Mouse (Mus musculus) CH12.LX (cell line): Measurements from ENCODE around the gene Cbfb. TPM values are rescaled to one million over a fixed set of nuclear protein-coding genes. Genes with fewer than 3 reads are reported as not detected.

Experiments used
- DNase-seq: peaks from one replicate; pipeline ENCODE4 v3.0.0-alpha.2; 2013; ENCODE audit errors: extremely low read depth
- H3K27ac ChIP-seq: 2 replicates; pipeline ENCODE4 v1.5.1; 2012; ENCODE audit warnings: low read depth, mild to moderate bottlenecking, control low read depth, moderate library complexity; ENCODE audit not compliant: insufficient read depth
- H3K27me3 ChIP-seq: replicated peaks from 2 replicates; pipeline ENCODE3; 2012; ENCODE audit warnings: inconsistent platforms
- H3K36me3 ChIP-seq, 2 experiments: replicated peaks in 1 of 2; 2 replicates each; pipeline versions ENCODE3 to v1.6.1; 2012; ENCODE audit warnings: inconsistent platforms in 1 of 2, low read length in 1 of 2, mild to moderate bottlenecking in 1 of 2, mixed read lengths in 1 of 2, moderate library complexity in 1 of 2; ENCODE audit not compliant: control insufficient read depth in 1 of 2, insufficient read depth in 1 of 2
- H3K4me1 ChIP-seq, 2 experiments: 2 replicates each; pipeline ENCODE4 v1.6.1; 2012; ENCODE audit warnings: inconsistent platforms in 1 of 2, moderate library complexity in 1 of 2; ENCODE audit not compliant: insufficient read depth in 2 of 2, control insufficient read depth in 1 of 2
- H3K4me2 ChIP-seq: 2 replicates; pipeline ENCODE4 v1.6.1; 2012; ENCODE audit warnings: low read depth, mild to moderate bottlenecking, control low read depth; ENCODE audit not compliant: poor library complexity, insufficient read depth, severe bottlenecking
- H3K4me3 ChIP-seq, 3 experiments: fragments of 150-350 bp in 1 of 3; sonication (generic) in 1 of 3; replicated peaks in 1 of 3; 2 replicates each; pipeline versions ENCODE3 to v1.5.1; 2011 to 2012; ENCODE audit warnings: low read depth in 2 of 3, low read length in 2 of 3, mild to moderate bottlenecking in 2 of 3, moderate library complexity in 2 of 3, control low read depth in 1 of 3, improper control_type of control experiment in 1 of 3, inconsistent platforms in 1 of 3, mixed read lengths in 1 of 3; ENCODE audit not compliant: poor library complexity in 1 of 3
- H3K79me2 ChIP-seq: replicated peaks from 2 replicates; pipeline ENCODE4 v1.6.1; 2012; ENCODE audit warnings: mild to moderate bottlenecking, moderate library complexity; ENCODE audit not compliant: control insufficient read depth, poor library complexity, insufficient read depth, severe bottlenecking; ENCODE audit errors: extremely low read depth
- H3K9ac ChIP-seq: 2 replicates; pipeline ENCODE4 v1.6.1; 2012; ENCODE audit warnings: low read depth, mild to moderate bottlenecking, control low read depth, moderate library complexity; ENCODE audit not compliant: insufficient read depth
- H3K9me3 ChIP-seq: replicated peaks from 2 replicates; pipeline ENCODE3; 2012; ENCODE audit warnings: low read length, inconsistent platforms, mixed read lengths
- BHLHE40 ChIP-seq: IDR thresholded peaks from 2 replicates; pipeline ENCODE4 v1.6.1; 2011; ENCODE audit warnings: mild to moderate bottlenecking, low read depth, low read length, improper control_type of control experiment
- CHD1 ChIP-seq: IDR thresholded peaks from 2 replicates; pipeline ENCODE4 v1.6.1; 2012; ENCODE audit warnings: low read depth, low read length, improper control_type of control experiment, inconsistent platforms
- EP300 ChIP-seq: IDR thresholded peaks from 2 replicates; pipeline ENCODE4 v1.6.1; 2011; ENCODE audit warnings: low read length, improper control_type of control experiment
- GABPA ChIP-seq: IDR thresholded peaks from 2 replicates; pipeline ENCODE4 v1.6.1; 2012; ENCODE audit warnings: low read depth, low read length, improper control_type of control experiment, inconsistent platforms; ENCODE audit not compliant: insufficient replicate concordance
- IRF4 ChIP-seq: IDR thresholded peaks from 2 replicates; pipeline ENCODE4 v1.6.1; 2014; ENCODE audit warnings: low read depth, mild to moderate bottlenecking, inconsistent platforms, low read length, improper control_type of control experiment
- JUND ChIP-seq: conservative IDR thresholded peaks from 2 replicates; pipeline ENCODE4 v1.6.1; 2011; ENCODE audit warnings: low read depth, low read length, improper control_type of control experiment
- MAX ChIP-seq: IDR thresholded peaks from 2 replicates; pipeline ENCODE4 v1.6.1; 2011; ENCODE audit warnings: low read length, improper control_type of control experiment
- MEF2A ChIP-seq: IDR thresholded peaks from 2 replicates; pipeline ENCODE4 v1.6.1; 2014; ENCODE audit warnings: low read depth, mild to moderate bottlenecking, inconsistent platforms, low read length, improper control_type of control experiment, borderline replicate concordance
- MYC ChIP-seq: IDR thresholded peaks from 2 replicates; pipeline ENCODE4 v1.6.1; 2011; ENCODE audit warnings: low read depth, mild to moderate bottlenecking, improper control_type of control experiment, low read length
- NRF1 ChIP-seq: IDR thresholded peaks from 2 replicates; pipeline ENCODE4 v1.6.1; 2014; ENCODE audit warnings: low read depth, mild to moderate bottlenecking, inconsistent platforms, low read length, improper control_type of control experiment, moderate library complexity
- PAX5 ChIP-seq: IDR thresholded peaks from 2 replicates; pipeline ENCODE4 v1.6.1; 2012; ENCODE audit warnings: low read length, inconsistent platforms, mixed read lengths
- POLR2A ChIP-seq: IDR thresholded peaks from 2 replicates; pipeline ENCODE4 v1.6.1; 2011; ENCODE audit warnings: low read depth, mild to moderate bottlenecking, improper control_type of control experiment, low read length
- RAD21 ChIP-seq: IDR thresholded peaks from 2 replicates; pipeline ENCODE4 v1.6.1; 2011; ENCODE audit warnings: low read depth, mild to moderate bottlenecking, low read length, improper control_type of control experiment, moderate library complexity
- SMC3 ChIP-seq: IDR thresholded peaks from 2 replicates; pipeline ENCODE4 v1.6.1; 2011; ENCODE audit warnings: low read depth, low read length, improper control_type of control experiment
- TBP ChIP-seq: conservative IDR thresholded peaks from 2 replicates; pipeline ENCODE4 v1.6.1; 2011; ENCODE audit warnings: low read depth, low read length, improper control_type of control experiment
- TCF12 ChIP-seq: IDR thresholded peaks from 2 replicates; pipeline ENCODE4 v1.6.1; 2014; ENCODE audit warnings: low read depth, mild to moderate bottlenecking, inconsistent platforms, low read length, improper control_type of control experiment
- USF1 ChIP-seq: IDR thresholded peaks from 2 replicates; pipeline ENCODE4 v1.6.1; 2014; ENCODE audit warnings: low read depth, mild to moderate bottlenecking, inconsistent platforms, low read length, improper control_type of control experiment
- dilution Hi-C: fragments of 300-500 bp; cut with MboI; formaldehyde crosslinking; loops from 2 replicates; pipeline ENCODE4 v1.14.3; 2020; ENCODE audit warnings: low sequenced_read_pairs; ENCODE audit not compliant: extremely low pct_unique_long_range_greater_than_20kb, extremely low pct_ligation_motif_present
- in situ Hi-C: fragments of 300-500 bp; cut with MboI; formaldehyde crosslinking; loops from 3 replicates; pipeline ENCODE4 v1.14.3; 2019; ENCODE audit warnings: low sequenced_read_pairs, low pct_ligation_motif_present, low pct_unique_long_range_greater_than_20kb, mixed read lengths
- polyA plus RNA-seq: library from polyadenylated mRNA; unstranded; fragments of >175 nt; gene quantifications from 2 replicates; pipeline ENCODE4 v1.2.1, GENCODE M21; 2012; ENCODE audit warnings: low read depth; ENCODE audit not compliant: insufficient read length
- total RNA-seq, 2 experiments: library from RNA; depleted of rRNA; stranded (reverse); fragments of 300-350 nt in 1 of 2; fragments of >200 nt in 1 of 2; gene quantifications; 2 replicates each; pipeline ENCODE4 v1.2.3; 2012 to 2014

The Cbfb gene
- total and polyA plus RNA-seq, 3 experiments = 49.7 to 170 (median 97.7) TPM

DNA sequence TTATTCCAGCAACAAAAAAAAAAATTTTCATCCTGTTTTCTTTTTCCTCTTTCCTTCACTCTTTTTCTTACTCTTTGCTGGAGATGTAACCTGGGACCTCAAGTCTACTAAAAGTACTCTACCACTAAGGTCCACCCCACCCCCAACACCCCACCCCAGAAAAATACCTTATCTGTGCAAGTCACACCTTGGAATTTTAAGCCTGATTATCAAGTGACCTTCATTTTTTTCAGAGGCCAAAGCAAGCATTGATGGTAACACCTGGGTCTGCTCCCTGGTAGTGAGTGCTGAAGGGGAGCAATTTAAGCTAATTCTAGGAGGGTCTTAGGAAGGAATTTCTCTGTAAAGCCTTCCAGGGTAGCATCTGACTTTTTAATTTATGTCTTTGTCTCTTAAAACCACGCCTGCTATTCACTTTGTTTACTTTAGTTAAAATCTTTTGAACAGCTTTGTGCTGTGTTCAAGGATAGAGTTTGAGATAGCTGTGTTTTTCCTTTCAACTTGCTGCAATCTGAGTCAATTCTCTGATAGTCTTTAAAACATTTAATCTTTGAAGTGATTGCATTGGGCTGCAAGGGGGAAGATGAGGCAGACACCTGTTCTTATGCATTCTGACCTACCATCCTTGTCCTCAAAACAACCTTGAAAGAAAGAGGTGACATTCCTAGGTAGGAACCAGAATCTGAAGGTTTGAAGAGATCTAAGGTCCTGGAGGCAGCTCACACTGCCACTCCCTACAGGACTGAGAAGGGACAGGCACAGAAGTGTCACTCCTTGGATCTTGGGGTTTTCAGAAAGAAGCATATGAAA lies 62.9 kb downstream of the Cbfb start:
- dilution Hi-C loops = no loop called here
- Histone ChIP-seq H3K9me3 (no peaks in the 10 kb centered on the region), H3K79me2 (0 out of 2 replicates have a peak, but pooled peaks cover 5% of the 10 kb centered on the region), H3K4me2 (no peak overlapping the region), H3K27ac (no peak overlapping the region), H3K9ac (no peak overlapping the region), H3K4me3 (no peak overlapping the region), H3K27me3 (no peaks in the 10 kb centered on the region), H3K4me1 (peaks cover 0 to 15% of the 10 kb centered on the region in 2 experiments; a peak in 2 of 4 replicates), H3K36me3 (peaks cover 15 to 55% of the 10 kb centered on the region in 2 experiments)
- DNase-seq = no peak
- no peak for TF ChIP-seq PAX5
- no peak for TF ChIP-seq JUND
- no peak for TF ChIP-seq TBP
- TF ChIP-seq POLR2A = no peak
- TF ChIP-seq EP300 = no peak
- no peak for TF ChIP-seq MYC
- TF ChIP-seq MAX = no peak
- TF ChIP-seq USF1 = no peak
- no peak for TF ChIP-seq SMC3
- TF ChIP-seq BHLHE40 = no peak
- no peak for TF ChIP-seq GABPA
- no peak for TF ChIP-seq MEF2A
- no peak for TF ChIP-seq CHD1
- TF ChIP-seq RAD21 = no peak
- TF ChIP-seq IRF4 = no peak
- no peak for TF ChIP-seq TCF12
- TF ChIP-seq NRF1 = no peak
- in situ Hi-C loops = no loop called here

DNA sequence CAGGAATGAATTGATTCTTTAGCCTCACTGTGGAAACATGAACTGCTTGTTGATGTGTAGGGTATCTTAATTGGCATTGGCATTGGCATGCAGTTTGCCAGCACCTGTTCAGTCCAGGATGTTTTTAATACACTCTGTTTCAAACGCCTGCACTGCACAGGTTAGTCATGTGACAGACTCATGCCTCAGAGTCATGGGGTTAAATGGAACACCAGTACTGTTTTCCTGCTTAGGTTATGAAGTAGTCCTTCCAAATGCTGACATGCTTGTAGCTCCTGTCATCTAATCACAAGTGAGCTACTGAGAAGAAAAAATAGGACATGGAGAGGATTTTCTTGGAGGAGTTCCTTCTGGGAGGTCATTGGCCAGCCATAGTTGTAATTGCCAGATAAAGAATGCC lies 64.7 kb downstream of the Cbfb start:
- Histone ChIP-seq H3K27ac (no peak overlapping the region), H3K4me2 (no peak overlapping the region), H3K9me3 (no peaks in the 10 kb centered on the region), H3K27me3 (no peaks in the 10 kb centered on the region), H3K36me3 (peaks cover 29 to 70% of the 10 kb centered on the region in 2 experiments), H3K79me2 (no peaks in the 10 kb centered on the region), H3K9ac (no peak overlapping the region), H3K4me1 (peaks cover 0 to 15% of the 10 kb centered on the region in 2 experiments; a peak in 2 of 4 replicates), H3K4me3 (no peak overlapping the region)
- dilution Hi-C loops (no loop called here), in situ Hi-C loops (no loop called here)
- DNase-seq = no peak
- no peak for TF ChIP-seq TBP
- TF ChIP-seq, all 38 proteins: peak for 0
